Mouse (Mus musculus) megakaryocyte-erythroid progenitor cell, adult 5 weeks (primary cell): ENCODE measurements around the gene Tekt3. TPM values are rescaled to one million over a fixed set of nuclear protein-coding genes. Genes with fewer than 3 reads are reported as not detected.

Experiments
- polyA plus RNA-seq: library from polyadenylated mRNA; stranded (reverse); fragments of >175 nt; gene quantifications from 2 replicates; pipeline ENCODE4 v1.2.3, GENCODE M21; 2012

Tekt3 gene
- polyA plus RNA-seq: not detected in 2 replicates

DNA sequence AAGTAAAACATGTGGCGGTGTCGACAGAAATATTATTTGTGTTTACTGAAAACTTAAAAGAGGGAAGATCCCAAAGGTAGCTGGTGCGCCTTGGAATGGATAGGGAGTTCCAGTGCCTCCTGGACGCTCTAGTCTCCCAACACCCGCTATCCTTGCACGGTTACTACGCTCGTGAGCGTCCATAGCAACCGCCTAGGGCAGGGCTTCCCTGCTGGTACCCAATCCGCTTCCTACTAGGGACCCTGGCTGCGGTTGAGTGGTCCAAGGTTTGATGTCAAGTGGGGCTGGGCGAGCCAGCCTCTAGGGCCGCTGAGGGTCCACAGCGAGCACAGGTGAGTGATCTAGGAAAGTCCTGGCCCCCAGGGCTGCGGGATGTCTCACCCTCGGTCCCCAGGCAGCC is at the start of gene Tekt3:
Tekt3 (plus strand) TSS at position 209 of the 400 bp plus-strand sequence.

GRCm38 (mm10) chr11:63128784-63129183 is 67.3 kb downstream of the Tekt3 start, which contains the start of gene Pmp22:
Gene Pmp22, plus strand, starts transcription at chr11:63128982.

Other genes starting within 250 kb of the Tekt3 start
- 34.9 and 35.6 TPM in 2 replicates for gene Trim16, start 241.4 kb upstream of the Tekt3 start, polyA plus RNA-seq
- 0.16 TPM in 1 of 2 replicates, not detected in the other for gene Fbxw10, start 214.6 kb upstream of the Tekt3 start, polyA plus RNA-seq
- gene Tvp23b, start 182.2 kb upstream of the Tekt3 start, polyA plus RNA-seq: 3.6 and 5.0 TPM in 2 replicates
- not detected in 2 replicates for gene Cdrt4, start 110.5 kb upstream of the Tekt3 start, polyA plus RNA-seq
- 0.10 and 0.18 TPM in 2 replicates for gene Pmp22, start 67.3 kb downstream of the Tekt3 start, polyA plus RNA-seq